Mouse (Mus musculus): ENCODE data around the gene Gm6904. TPM values are rescaled to one million over a fixed set of nuclear protein-coding genes. Genes with fewer than 3 reads are reported as not detected.
"Not testable (repeated sequence)": the region's sequence is repeated elsewhere in the genome, so short reads cannot be mapped to it uniquely, and the experiment has no call there.

The Gm6904 gene
- polyA plus RNA-seq (2014; fragmentation: Nextera tagmentation; extraction: Ambion mirVana): not detected in 2 replicates

DNA sequence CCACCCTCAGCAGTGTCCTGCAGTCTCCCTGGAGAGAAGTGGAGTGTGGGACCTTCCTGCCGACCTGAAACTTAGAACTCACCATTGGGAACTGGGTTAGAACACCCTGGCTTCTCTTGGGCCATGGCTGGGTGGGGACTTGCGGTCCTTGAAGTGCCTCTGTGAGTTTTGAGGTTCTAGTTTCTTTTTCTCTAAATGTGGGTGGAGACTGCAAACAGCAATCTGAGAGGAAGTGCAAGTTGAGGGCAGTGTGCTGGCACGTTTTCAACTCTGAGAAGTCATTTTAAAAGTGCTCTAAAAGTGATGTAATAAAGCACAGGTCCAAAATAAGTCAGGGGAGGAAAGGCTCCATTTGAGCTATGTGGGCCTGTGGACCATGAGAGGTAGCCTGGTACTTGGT lies at the start of gene Gm6904:
Gm6904 (minus strand) TSS at position 161 of the 400 bp plus-strand sequence.
- Histone ChIP-seq H3K27ac (ENCODE audit: low read depth, low read length) (no peak within 1 kb of the TSS), H3K27me3 (ENCODE audit: control insufficient read depth, insufficient read depth, low read length) (no peaks in the 10 kb centered on the region), H3K9me3 (ENCODE audit: control insufficient read depth, low read length) (no peaks in the 10 kb centered on the region), H3K4me3 (ENCODE audit: low read depth, low read length) (no peak within 1 kb of the TSS), H3K36me3 (ENCODE audit: control insufficient read depth, insufficient read depth, low read length) (no peaks in the 10 kb centered on the region), H3K9ac (ENCODE audit: low read length) (no peak within 1 kb of the TSS), H3K4me1 (ENCODE audit: control insufficient read depth, insufficient read depth, low read length) (no peaks in the 10 kb centered on the region), H3K4me2 (ENCODE audit: low read depth) (no peak within 1 kb of the TSS)
- DNase-seq (ENCODE audit: low spot score) (no peak), ATAC-seq (ENCODE audit: insufficient read depth, low FRiP score, low TSS enrichment) (no peak)
- 73% methylated on average over 3 of the region's 3 CpGs for WGBS

DNA sequence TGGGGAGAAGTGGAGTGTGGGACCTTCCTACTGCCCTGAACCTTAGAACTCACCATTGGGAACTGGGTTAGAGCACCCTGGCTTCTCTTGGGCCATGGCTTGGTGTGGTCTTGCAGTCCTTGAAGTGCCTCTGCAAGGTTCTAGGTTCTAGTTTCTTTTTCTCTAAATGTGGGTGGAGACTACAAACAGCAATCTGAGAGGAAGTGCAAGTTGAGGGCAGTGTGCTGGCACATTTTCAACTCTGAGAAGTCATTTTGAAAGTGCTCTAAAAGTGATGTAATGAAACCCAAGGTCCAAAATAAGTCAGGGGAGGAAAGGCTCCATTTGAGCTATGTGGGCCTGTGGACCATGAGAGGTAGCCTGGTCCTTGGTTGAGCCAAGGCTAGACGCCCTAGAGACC lies 37.4 kb upstream of the Gm6904 start, which contains the start of gene Phf11a:
Phf11a (minus strand) TSS at position 132 of the 400 bp plus-strand sequence.
- H3K9me3 ChIP-seq (ENCODE audit: control insufficient read depth, low read length); H3K27ac ChIP-seq (ENCODE audit: low read depth, low read length); DNase-seq (ENCODE audit: low spot score); H3K36me3 ChIP-seq (ENCODE audit: control insufficient read depth, insufficient read depth, low read length); H3K27me3 ChIP-seq (ENCODE audit: control insufficient read depth, insufficient read depth, low read length); H3K4me2 ChIP-seq (ENCODE audit: low read depth); ATAC-seq (ENCODE audit: insufficient read depth, low FRiP score, low TSS enrichment); H3K4me1 ChIP-seq (ENCODE audit: control insufficient read depth, insufficient read depth, low read length); H3K4me3 ChIP-seq (ENCODE audit: low read depth, low read length); H3K9ac ChIP-seq (ENCODE audit: low read length): not testable (repeated sequence)
- WGBS: 74% methylated on average over 1 of the region's 1 CpGs

GRCm38 (mm10) chr14:59291769-59292168 lies 31.8 kb upstream of the Gm6904 start:
- H3K36me3 ChIP-seq (ENCODE audit: control insufficient read depth, insufficient read depth, low read length); H3K9ac ChIP-seq (ENCODE audit: low read length); H3K27me3 ChIP-seq (ENCODE audit: control insufficient read depth, insufficient read depth, low read length); DNase-seq (ENCODE audit: low spot score); ATAC-seq (ENCODE audit: insufficient read depth, low FRiP score, low TSS enrichment); H3K4me1 ChIP-seq (ENCODE audit: control insufficient read depth, insufficient read depth, low read length); H3K9me3 ChIP-seq (ENCODE audit: control insufficient read depth, low read length); H3K4me3 ChIP-seq (ENCODE audit: low read depth, low read length); H3K27ac ChIP-seq (ENCODE audit: low read depth, low read length); H3K4me2 ChIP-seq (ENCODE audit: low read depth): not testable (repeated sequence)

DNA sequence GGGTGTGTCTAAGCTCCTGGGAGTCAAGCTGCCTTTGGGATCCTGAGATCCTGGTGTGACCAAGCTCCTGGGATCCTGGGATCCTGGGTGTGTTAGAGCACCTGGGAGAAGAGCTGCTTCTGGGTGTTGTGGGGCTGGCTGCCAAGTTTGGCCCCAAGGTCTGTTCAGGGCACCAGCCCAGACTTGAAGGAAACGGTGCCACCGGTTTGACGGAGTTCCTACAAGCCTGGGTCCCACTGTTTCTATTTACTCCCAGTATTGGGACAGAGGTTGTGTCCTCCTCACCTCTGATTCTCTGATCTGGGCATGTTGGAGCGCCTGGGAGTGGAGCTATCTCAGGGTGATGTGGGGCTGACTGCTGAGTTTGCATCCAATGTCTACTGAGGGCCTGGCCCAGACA lies 14.9 kb upstream of the Gm6904 start:
- not testable (repeated sequence) for H3K9me3 ChIP-seq (ENCODE audit: control insufficient read depth, low read length); H3K27me3 ChIP-seq (ENCODE audit: control insufficient read depth, insufficient read depth, low read length); H3K4me3 ChIP-seq (ENCODE audit: low read depth, low read length); DNase-seq (ENCODE audit: low spot score); ATAC-seq (ENCODE audit: insufficient read depth, low FRiP score, low TSS enrichment); H3K27ac ChIP-seq (ENCODE audit: low read depth, low read length); H3K4me2 ChIP-seq (ENCODE audit: low read depth); H3K36me3 ChIP-seq (ENCODE audit: control insufficient read depth, insufficient read depth, low read length); H3K9ac ChIP-seq (ENCODE audit: low read length); H3K4me1 ChIP-seq (ENCODE audit: control insufficient read depth, insufficient read depth, low read length)
- WGBS: 85% methylated on average over 4 of the region's 4 CpGs

- not testable (repeated sequence) for H3K9ac ChIP-seq (ENCODE audit: low read length); H3K4me1 ChIP-seq (ENCODE audit: control insufficient read depth, insufficient read depth, low read length); H3K36me3 ChIP-seq (ENCODE audit: control insufficient read depth, insufficient read depth, low read length); H3K27ac ChIP-seq (ENCODE audit: low read depth, low read length); ATAC-seq (ENCODE audit: insufficient read depth, low FRiP score, low TSS enrichment); DNase-seq (ENCODE audit: low spot score); H3K4me2 ChIP-seq (ENCODE audit: low read depth); H3K9me3 ChIP-seq (ENCODE audit: control insufficient read depth, low read length); H3K27me3 ChIP-seq (ENCODE audit: control insufficient read depth, insufficient read depth, low read length); H3K4me3 ChIP-seq (ENCODE audit: low read depth, low read length)
- WGBS: 85% methylated on average over 1 of the region's 1 CpGs
These were observed 4.2 kb downstream of the Gm6904 start for GRCm38 (mm10) chr14:59255861-59256260.

DNA sequence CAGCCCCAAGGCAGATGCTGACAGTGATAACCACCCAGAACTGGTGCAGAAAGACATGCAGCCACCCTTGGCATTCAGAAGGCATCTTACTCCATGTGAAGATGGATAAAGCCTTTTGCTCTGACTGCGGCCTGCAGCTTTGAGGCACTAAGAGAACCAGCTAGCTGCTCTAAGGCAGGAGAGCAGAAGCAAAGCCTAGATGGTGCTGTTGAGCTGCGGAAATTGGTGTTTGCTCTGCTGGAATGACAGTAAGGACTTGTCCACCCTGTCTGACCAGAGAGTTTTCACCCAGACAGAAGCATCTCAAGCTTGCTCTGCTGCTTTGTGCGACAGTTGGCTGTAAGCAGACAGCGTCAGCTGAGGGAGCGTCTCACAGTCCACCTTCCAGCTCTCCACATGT lies 9.7 kb downstream of the Gm6904 start:
- H3K4me2 ChIP-seq (ENCODE audit: low read depth); H3K9ac ChIP-seq (ENCODE audit: low read length); H3K36me3 ChIP-seq (ENCODE audit: control insufficient read depth, insufficient read depth, low read length); H3K27ac ChIP-seq (ENCODE audit: low read depth, low read length); H3K9me3 ChIP-seq (ENCODE audit: control insufficient read depth, low read length); H3K27me3 ChIP-seq (ENCODE audit: control insufficient read depth, insufficient read depth, low read length); DNase-seq (ENCODE audit: low spot score); H3K4me3 ChIP-seq (ENCODE audit: low read depth, low read length); H3K4me1 ChIP-seq (ENCODE audit: control insufficient read depth, insufficient read depth, low read length); ATAC-seq (ENCODE audit: insufficient read depth, low FRiP score, low TSS enrichment): not testable (repeated sequence)
- WGBS: 65% methylated on average over 5 of the region's 5 CpGs

GRCm38 (mm10) chr14:59233635-59234034 lies 26.4 kb downstream of the Gm6904 start:
- Histone ChIP-seq H3K36me3 (ENCODE audit: control insufficient read depth, insufficient read depth, low read length) (peaks cover 21% of the 10 kb centered on the region), H3K9me3 (ENCODE audit: control insufficient read depth, low read length) (no peaks in the 10 kb centered on the region), H3K4me3 (ENCODE audit: low read depth, low read length) (no peak overlapping the region), H3K4me1 (ENCODE audit: control insufficient read depth, insufficient read depth, low read length) (no peaks in the 10 kb centered on the region), H3K27ac (ENCODE audit: low read depth, low read length) (no peak overlapping the region), H3K9ac (ENCODE audit: low read length) (no peak overlapping the region), H3K27me3 (ENCODE audit: control insufficient read depth, insufficient read depth, low read length) (no peaks in the 10 kb centered on the region), H3K4me2 (ENCODE audit: low read depth) (no peak overlapping the region)
- 95% methylated on average over 9 of the region's 9 CpGs for WGBS
- DNase-seq (ENCODE audit: low spot score) (no peak), ATAC-seq (ENCODE audit: insufficient read depth, low FRiP score, low TSS enrichment) (no peak)

- Histone ChIP-seq H3K4me3 (ENCODE audit: low read depth, low read length) (no peak overlapping the region), H3K4me1 (ENCODE audit: control insufficient read depth, insufficient read depth, low read length) (no peaks in the 10 kb centered on the region), H3K4me2 (ENCODE audit: low read depth) (no peak overlapping the region), H3K27me3 (ENCODE audit: control insufficient read depth, insufficient read depth, low read length) (no peaks in the 10 kb centered on the region), H3K9ac (ENCODE audit: low read length) (no peak overlapping the region), H3K27ac (ENCODE audit: low read depth, low read length) (no peak overlapping the region), H3K9me3 (ENCODE audit: control insufficient read depth, low read length) (no peaks in the 10 kb centered on the region), H3K36me3 (ENCODE audit: control insufficient read depth, insufficient read depth, low read length) (peaks cover 21% of the 10 kb centered on the region)
- DNase-seq (ENCODE audit: low spot score): no peak
- no peak for ATAC-seq (ENCODE audit: insufficient read depth, low FRiP score, low TSS enrichment)
- WGBS: 73% methylated on average over 5 of the region's 5 CpGs
These were observed 28.0 kb downstream of the Gm6904 start for GRCm38 (mm10) chr14:59232003-59232402.

GRCm38 (mm10) chr14:59230331-59230966 lies 29.6 kb downstream of the Gm6904 start:
- ATAC-seq (ENCODE audit: insufficient read depth, low FRiP score, low TSS enrichment) (no peak), DNase-seq (ENCODE audit: low spot score) (no peak)
- Histone ChIP-seq H3K4me3 (ENCODE audit: low read depth, low read length) (no peak overlapping the region), H3K4me1 (ENCODE audit: control insufficient read depth, insufficient read depth, low read length) (no peaks in the 10 kb centered on the region), H3K9me3 (ENCODE audit: control insufficient read depth, low read length) (no peaks in the 10 kb centered on the region), H3K27ac (ENCODE audit: low read depth, low read length) (no peak overlapping the region), H3K9ac (ENCODE audit: low read length) (no peak overlapping the region), H3K4me2 (ENCODE audit: low read depth) (no peak overlapping the region), H3K27me3 (ENCODE audit: control insufficient read depth, insufficient read depth, low read length) (no peaks in the 10 kb centered on the region), H3K36me3 (ENCODE audit: control insufficient read depth, insufficient read depth, low read length) (peaks cover 17% of the 10 kb centered on the region)
- WGBS: 95% methylated on average over 21 of the region's 21 CpGs
